Mouse (Mus musculus) liver, embryonic 14.5 days (tissue): ENCODE measurements at regions not wholly inside any gene's neighbourhood (a gene's known extent, or its start where the extent isn't known, plus 50 kb on each side); places are given as distances from the start of the nearest gene placed in this dataset.

Experiments
- ATAC-seq: fragments of 200-750 bp; cut with Nextera tagmentation; 2 replicates; pipeline ENCODE4 v1.8.0; 2017; ENCODE audit warnings: moderate number of reproducible peaks, mild to moderate bottlenecking, moderate library complexity; ENCODE audit not compliant: insufficient read depth
- DNase-seq, 3 experiments: peaks; one replicate each; pipeline ENCODE4 v3.0.0-alpha.2; 2012 to 2013; ENCODE audit warnings: low read depth in 3 of 3, low spot score in 3 of 3
- H3K27ac ChIP-seq: fragments of 300-500 bp; sonication (generic); 2 replicates; pipeline ENCODE4 v1.5.1; 2014; ENCODE audit warnings: moderate library complexity, mild to moderate bottlenecking, control low read depth, inconsistent platforms
- H3K27me3 ChIP-seq: fragments of 300-500 bp; sonication (generic); 2 replicates; pipeline ENCODE4 v1.6.1; 2014; ENCODE audit warnings: mild to moderate bottlenecking, low read length, moderate library complexity; ENCODE audit not compliant: control insufficient read depth, insufficient read depth
- H3K36me3 ChIP-seq: fragments of 300-500 bp; sonication (generic); replicated peaks from 2 replicates; pipeline ENCODE4 v1.6.1; 2014; ENCODE audit warnings: low read depth; ENCODE audit not compliant: control insufficient read depth, insufficient read depth
- H3K4me1 ChIP-seq, 2 experiments: fragments of 200-500 bp in 1 of 2; fragments of 300-500 bp in 1 of 2; sonication (generic) in 1 of 2; replicated peaks; 2 replicates each; pipeline ENCODE4 v1.6.1; 2012 to 2014; ENCODE audit warnings: antibody characterized with exemption in 1 of 2, inconsistent platforms in 1 of 2, low read length in 1 of 2; ENCODE audit not compliant: control insufficient read depth in 2 of 2, insufficient read depth in 2 of 2
- H3K4me2 ChIP-seq: fragments of 300-500 bp; sonication (generic); 2 replicates; pipeline ENCODE4 v1.6.1; 2014; ENCODE audit warnings: low read depth, mild to moderate bottlenecking, control low read depth, moderate library complexity
- H3K4me3 ChIP-seq, 2 experiments: fragments of 200-500 bp in 1 of 2; fragments of 300-500 bp in 1 of 2; sonication (generic) in 1 of 2; 2 replicates each; pipeline ENCODE4 v1.5.1; 2012 to 2014; ENCODE audit warnings: low read depth in 2 of 2, low read length in 2 of 2, mild to moderate bottlenecking in 2 of 2, control low read depth in 1 of 2, inconsistent platforms in 1 of 2, moderate library complexity in 1 of 2; ENCODE audit not compliant: insufficient read depth in 1 of 2
- H3K9ac ChIP-seq: fragments of 300-500 bp; sonication (generic); replicated peaks from 2 replicates; pipeline ENCODE4 v1.6.1; 2014; ENCODE audit warnings: mild to moderate bottlenecking, control low read depth, moderate library complexity
- H3K9me3 ChIP-seq: fragments of 300-500 bp; sonication (generic); 2 replicates; pipeline ENCODE4 v1.6.1; 2016; ENCODE audit warnings: low read length, mixed read lengths; ENCODE audit not compliant: control insufficient read depth
- CTCF ChIP-seq: IDR thresholded peaks from 2 replicates; pipeline ENCODE4 v1.5.1; 2016; ENCODE audit warnings: antibody characterized with exemption, low read depth, control low read depth
- EP300 ChIP-seq: IDR thresholded peaks from 2 replicates; pipeline ENCODE4 v1.6.1; 2016; ENCODE audit warnings: antibody characterized with exemption, low read depth
- WGBS: fragments of 180-500 bp; shearing (Covaris S2); extraction: QIAGEN DNeasy Blood & Tissue Kit; methylation state at CpG from one replicate; pipeline ENCODE4 v1.1.7; 2014; ENCODE audit not compliant: insufficient replicate concordance; 5-methylcytosine and 5-hydroxymethylcytosine counted together

DNA sequence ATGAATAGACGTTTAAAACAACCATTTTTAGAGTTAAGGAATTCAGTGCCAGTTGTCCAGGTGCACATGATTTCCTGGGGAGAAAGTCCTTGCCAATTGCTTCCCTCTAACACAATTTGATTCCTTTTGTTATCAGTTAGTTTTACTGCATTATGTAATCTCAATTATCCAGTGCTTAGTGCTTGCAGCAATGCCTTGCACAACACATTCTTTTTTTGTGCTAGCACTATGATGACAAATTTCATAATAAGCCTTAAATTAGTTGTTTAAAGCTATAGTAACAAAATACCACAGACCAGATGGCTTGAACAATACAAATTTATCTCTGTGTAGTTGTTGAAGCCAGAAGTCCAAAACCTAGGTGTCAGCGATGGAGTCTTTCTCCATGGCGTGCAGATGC is 130.7 kb upstream of the Fut8 start:
- H3K36me3 ChIP-seq: no peaks in the 10 kb centered on the region
- no peak for DNase-seq
- H3K4me3 ChIP-seq: no peak overlapping the region
- TF ChIP-seq CTCF (no peak), EP300 (no peak)
- no peaks in the 10 kb centered on the region for H3K27me3 ChIP-seq
- no peak overlapping the region for H3K4me2 ChIP-seq
- H3K9me3 ChIP-seq: no peaks in the 10 kb centered on the region
- H3K27ac ChIP-seq: no peak overlapping the region
- ATAC-seq: no peak
- no peak overlapping the region for H3K9ac ChIP-seq
- H3K4me1 ChIP-seq: peaks cover 0 to 7% of the 10 kb centered on the region in 2 experiments; a peak in 2 of 4 replicates
- 70% methylated on average over 3 of the region's 3 CpGs for WGBS

DNA sequence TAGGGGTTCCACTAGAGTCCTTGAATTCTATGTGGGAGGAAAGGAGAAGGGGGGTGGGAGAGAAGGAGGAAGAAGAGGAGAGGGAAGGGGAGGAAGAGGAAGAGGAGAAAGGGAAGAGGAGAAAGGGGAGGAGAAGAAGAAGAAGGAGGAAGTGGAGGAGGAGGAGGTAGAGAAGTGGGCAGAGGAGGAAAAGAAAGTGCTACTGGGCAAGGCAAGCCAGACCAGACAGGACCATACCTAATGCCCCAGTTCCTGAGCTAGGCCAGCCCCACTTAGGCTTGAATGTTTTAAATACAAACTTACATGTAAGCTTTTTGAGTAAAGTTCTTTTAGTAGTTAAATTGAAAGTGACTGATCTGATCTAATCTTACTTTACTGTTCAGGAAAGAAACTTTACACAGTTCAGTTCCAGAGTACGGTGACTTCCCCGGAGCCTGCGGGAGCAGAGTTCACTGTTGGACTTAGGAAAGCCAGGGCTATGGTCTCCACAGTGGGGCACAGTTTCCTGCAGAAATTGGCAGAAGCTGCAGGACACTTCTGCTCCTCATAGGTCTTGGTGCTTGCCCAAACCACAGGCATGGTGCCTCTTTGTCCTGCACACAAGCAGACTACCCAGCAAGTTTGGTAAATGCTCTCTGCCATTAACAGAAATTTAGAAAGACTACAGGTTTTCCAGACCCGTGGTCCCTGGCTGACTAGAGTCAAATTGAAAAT is 131.9 kb upstream of the Fut8 start:
- peaks cover 0 to 7% of the 10 kb centered on the region in 2 experiments; a peak in 2 of 4 replicates for H3K4me1 ChIP-seq
- H3K9me3 ChIP-seq: no peaks in the 10 kb centered on the region
- H3K27me3 ChIP-seq: no peaks in the 10 kb centered on the region
- H3K9ac ChIP-seq: no peak overlapping the region
- no peaks in the 10 kb centered on the region for H3K36me3 ChIP-seq
- ATAC-seq: no peak
- H3K27ac ChIP-seq: no peak overlapping the region
- no peak overlapping the region for H3K4me3 ChIP-seq
- no peak for TF ChIP-seq CTCF
- no peak for TF ChIP-seq EP300
- no peak for DNase-seq
- no peak overlapping the region for H3K4me2 ChIP-seq
- WGBS: 27% methylated on average over 4 of the region's 4 CpGs

DNA sequence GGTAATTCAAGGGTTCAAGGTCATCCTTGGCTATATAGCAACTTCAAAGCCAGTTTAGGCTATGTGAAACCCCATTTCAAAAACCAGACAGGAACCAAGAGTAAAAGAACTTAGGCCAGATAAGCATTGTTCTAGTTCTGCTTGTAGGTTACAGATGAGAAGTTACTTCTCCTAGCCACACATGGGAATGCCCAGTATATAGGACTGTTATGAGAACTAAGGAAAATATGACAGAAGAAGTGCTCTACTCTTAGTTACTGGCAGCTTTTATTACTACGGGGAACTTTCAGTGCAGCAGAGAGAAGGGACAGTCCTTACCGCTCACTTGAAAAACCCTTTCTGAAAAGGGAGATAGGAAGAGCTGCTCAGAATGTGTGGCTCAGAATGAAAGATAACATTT is 137.4 kb upstream of the Fut8 start:
- WGBS: 29% methylated on average over 2 of the region's 2 CpGs
- TF ChIP-seq EP300 (no peak), CTCF (no peak)
- DNase-seq: no peak
- no peak overlapping the region for H3K4me2 ChIP-seq
- no peak for ATAC-seq
- no peaks in the 10 kb centered on the region for H3K9me3 ChIP-seq
- H3K27me3 ChIP-seq: no peaks in the 10 kb centered on the region
- H3K4me1 ChIP-seq: peaks cover 0 to 7% of the 10 kb centered on the region in 2 experiments; a peak in 2 of 4 replicates
- H3K36me3 ChIP-seq: no peaks in the 10 kb centered on the region
- no peak overlapping the region for H3K4me3 ChIP-seq
- no peak overlapping the region for H3K27ac ChIP-seq
- H3K9ac ChIP-seq: no peak overlapping the region

DNA sequence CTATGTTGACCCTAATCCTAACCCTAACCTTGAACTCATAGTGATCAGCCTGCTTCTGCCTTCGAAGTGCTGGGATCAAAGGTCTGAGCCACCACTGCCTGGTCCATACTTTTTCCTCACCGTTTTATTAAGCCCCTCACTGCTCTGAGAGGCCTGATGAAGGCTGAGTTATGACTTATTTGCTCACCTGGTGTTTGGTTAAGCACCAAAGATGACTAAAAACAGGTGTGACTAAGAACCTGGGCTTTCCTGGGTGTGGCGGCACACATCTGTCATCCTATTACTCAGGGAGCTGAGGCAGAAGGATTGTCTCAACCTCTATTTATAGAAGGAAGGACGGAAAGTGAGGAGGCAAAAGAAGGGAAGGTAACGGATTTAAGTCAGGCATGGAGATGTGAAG is 137.5 kb upstream of the Max start:
- no peak overlapping the region for H3K27ac ChIP-seq
- H3K9me3 ChIP-seq: no peaks in the 10 kb centered on the region
- no peak overlapping the region for H3K9ac ChIP-seq
- H3K4me2 ChIP-seq: no peak overlapping the region
- 63% methylated on average over 5 of the region's 5 CpGs for WGBS
- ATAC-seq: no peak
- H3K36me3 ChIP-seq: no peaks in the 10 kb centered on the region
- H3K27me3 ChIP-seq: no peaks in the 10 kb centered on the region
- H3K4me3 ChIP-seq: no peak overlapping the region
- no peak for TF ChIP-seq EP300
- no peak for TF ChIP-seq CTCF
- DNase-seq: no peak
- H3K4me1 ChIP-seq: peaks cover 2 to 12% of the 10 kb centered on the region in 2 experiments; a peak in 2 of 4 replicates

DNA sequence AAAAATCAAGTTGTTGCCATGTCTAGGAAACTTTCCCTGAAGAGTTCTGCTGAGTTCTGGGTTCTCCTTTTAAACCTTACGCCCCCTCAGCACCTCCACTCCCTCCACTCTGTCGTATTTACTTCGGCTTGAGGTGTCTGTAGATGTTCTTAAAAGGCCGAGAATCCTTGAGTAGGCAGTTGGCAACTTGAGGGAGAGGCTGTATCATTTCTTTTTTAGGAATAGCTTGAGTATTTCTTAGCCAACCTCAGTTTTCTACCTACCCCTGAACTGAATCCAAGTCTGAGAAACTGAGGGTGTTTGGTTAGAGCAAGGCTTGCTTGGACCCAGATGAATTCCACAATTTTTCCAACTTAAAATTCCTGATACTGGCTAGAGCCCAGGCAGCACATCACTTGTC is 136.8 kb upstream of the Max start:
- Histone ChIP-seq H3K9me3 (no peaks in the 10 kb centered on the region), H3K27ac (no peak overlapping the region), H3K4me3 (no peak overlapping the region), H3K4me1 (peaks cover 5 to 16% of the 10 kb centered on the region in 2 experiments), H3K9ac (no peak overlapping the region), H3K4me2 (no peak overlapping the region), H3K27me3 (no peaks in the 10 kb centered on the region), H3K36me3 (no peaks in the 10 kb centered on the region)
- TF ChIP-seq EP300: no peak
- TF ChIP-seq CTCF: no peak
- ATAC-seq: no peak
- 63% methylated on average over 4 of the region's 4 CpGs for WGBS
- DNase-seq: no peak
